Mouse (Mus musculus) lung, postnatal 25 days (tissue): ENCODE data around the gene 4931429L15Rik.
"Not testable (repeated sequence)": the region's sequence is repeated elsewhere in the genome, so short reads cannot be mapped to it uniquely, and the experiment has no call there.

Experiments used
- DNase-seq: peaks from one replicate; pipeline ENCODE4 v3.0.0; 2022; ENCODE audit warnings: low spot score

Gene 4931429L15Rik

DNA sequence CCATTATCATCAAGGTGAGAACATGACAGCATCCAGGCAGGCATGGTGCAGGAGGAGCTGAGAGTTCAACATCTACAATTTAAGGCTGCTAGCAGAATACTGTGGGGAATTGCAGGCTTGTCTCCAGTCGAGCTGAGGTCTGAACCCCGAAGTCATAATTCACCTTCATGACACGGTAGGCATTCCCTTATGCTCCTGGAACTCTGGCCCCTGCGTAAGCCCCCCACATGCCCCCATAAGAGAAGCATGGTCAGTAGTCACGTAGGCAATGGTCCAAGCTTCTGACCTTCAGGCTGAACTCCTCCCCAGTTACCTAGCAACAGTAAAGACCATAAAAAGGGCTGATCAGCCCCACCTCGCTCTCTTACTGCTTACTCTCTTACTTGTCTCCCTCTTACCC is at the start of gene 4931429L15Rik:
TSS of gene 4931429L15Rik (minus strand) at position 101 of the 400 bp plus-strand sequence.
- DNase-seq: not testable (repeated sequence)

DNA sequence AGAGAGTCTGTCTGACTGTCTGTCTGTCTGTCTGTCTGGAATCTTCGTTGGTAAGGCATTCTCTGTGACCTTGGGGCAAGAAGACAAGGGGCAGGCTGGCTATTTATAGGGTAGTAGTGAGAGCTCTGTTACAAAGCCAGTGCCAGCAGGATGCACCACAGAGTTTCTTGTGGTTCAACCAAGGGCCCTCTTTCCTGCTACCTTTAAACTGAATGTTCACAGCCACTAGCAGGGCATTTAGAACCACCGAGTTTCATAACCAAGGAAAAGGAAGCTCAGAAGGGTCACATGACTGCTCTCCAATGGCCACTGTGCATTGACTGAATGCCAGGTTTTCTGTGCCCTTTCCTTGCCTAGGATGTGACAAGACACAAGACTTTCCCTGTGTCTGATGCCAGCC is 42.7 kb upstream of the 4931429L15Rik start:
- no peak for DNase-seq

DNA sequence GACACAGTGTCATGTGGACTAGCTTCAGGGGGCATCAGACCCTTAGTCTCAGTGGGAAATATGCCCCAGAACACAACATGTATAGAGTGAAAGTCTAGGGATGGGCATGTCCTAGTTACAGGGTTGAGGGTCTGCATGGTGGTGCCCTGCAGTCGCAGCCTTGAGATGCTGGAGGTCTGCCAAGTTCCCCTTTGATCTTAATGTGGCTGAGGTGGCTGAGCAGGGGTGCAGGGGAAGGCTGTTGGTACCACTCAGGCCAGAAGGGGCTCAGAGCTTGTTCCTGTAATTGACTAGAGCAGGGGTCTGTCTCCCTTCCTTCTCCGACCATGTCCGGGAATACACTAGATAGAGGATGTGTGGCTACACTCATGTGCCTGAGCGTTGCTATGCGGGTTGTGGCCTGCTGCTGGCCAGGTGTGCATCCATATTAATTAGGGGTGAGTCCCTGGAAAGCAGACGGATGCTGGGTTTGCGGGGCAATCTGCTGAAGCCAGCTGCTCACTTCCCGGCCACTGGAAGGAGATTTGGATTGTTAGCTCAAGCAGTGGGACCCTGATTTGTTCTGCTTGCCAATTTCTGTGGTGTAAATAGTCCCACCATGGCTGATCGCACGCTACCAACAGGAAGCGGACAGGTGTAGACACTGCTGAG is 41.8 kb upstream of the 4931429L15Rik start:
- DNase-seq: no peak

DNA sequence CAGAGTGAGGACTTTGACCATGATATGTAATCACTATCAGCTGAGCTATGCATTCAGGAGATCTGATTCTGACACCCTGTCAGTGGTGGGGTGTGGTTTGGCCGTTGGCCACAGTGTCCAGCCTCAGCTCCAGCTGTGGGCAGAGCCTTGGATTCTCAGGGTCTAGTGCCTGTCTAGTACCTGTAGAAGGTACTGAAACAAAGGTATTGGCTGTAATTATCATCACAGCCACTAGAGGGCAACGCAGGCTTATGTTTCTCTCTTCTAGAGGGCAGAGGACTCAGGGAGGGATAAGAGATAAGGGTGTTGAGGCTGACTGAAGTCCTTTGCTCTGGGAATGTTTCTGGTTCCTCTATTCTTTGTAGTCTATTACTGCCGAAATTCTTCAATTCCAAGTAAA is 34.2 kb upstream of the 4931429L15Rik start:
- DNase-seq: peak; percentile 50

DNA sequence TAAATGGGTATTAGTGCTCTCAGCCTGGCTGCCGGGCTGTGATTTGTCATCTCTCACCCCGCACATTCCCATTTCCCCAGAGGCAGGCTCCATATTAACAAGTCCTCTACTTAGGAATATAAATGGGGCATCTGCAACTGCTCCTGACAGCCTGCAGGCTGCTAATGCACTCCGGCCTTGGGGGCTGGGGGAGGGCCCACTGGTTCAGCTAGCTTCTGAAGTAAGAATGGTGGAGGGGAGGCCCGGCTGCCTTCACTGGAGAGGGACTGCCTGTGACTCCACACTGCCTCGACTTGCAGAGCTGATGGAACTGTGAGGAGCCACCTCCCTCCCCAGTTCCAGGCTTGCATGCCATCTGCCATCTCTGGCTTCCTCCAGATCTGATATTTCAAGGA is 33.5 kb upstream of the 4931429L15Rik start:
- no peak for DNase-seq

DNA sequence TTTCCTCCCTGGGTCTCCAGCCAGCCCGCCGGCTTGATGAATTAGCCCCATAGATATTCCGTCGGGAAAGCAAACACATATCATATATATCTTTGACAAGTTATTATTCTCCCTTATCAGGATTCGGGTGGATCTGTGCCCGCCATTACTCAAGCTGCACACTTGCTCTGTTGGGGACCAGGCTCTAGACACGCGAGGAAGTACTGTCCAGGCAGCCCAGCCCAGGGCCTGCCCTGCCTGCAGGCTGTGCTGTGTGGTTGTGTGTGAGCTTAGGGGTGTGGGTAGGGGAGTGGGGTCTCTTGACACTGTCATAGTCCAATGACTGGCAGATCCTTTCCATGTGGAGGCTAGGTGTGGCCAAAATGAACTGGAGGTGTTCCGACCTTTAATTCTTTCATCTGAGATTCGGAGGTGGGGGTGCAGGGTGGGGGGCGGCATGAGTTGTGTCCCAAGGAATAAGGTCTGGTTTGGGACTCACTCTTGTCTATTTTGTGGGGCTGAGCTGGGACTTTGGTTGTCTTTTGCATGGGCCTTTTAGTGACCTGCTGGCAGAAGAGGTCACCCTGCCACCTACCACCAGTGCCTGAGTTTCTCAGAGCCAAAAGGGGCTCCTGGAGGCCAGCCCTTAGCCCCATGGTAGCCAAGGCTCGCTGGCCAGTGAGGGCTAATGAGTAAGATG is 33.0 kb upstream of the 4931429L15Rik start:
- DNase-seq: no peak

DNA sequence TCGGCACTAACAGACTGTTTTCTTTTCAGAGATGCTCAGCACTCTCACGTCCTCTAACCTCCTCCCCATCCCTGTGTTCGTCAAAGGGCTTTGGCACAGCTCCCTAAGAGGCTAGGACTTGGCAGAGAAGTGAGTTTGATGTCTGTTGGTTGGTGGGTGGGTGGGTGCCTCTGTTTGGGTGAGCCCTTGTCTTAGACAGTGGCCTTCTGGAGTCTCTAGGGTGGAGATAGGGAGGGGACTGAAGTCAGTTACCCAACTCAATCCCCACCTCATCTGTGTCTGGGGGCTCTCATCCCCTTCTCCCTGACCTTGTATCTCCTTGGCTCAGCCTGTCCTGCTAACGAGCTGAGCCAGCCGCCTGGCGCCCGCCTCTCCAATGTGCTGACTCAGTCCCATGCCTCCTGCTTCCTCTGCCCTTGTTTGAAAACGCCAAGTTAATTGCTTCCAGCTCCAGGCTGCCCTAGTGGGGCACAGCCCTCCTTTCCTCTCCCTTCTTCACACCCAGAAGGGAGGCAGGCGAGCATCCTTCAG is 30.7 kb upstream of the 4931429L15Rik start:
- no peak for DNase-seq

DNA sequence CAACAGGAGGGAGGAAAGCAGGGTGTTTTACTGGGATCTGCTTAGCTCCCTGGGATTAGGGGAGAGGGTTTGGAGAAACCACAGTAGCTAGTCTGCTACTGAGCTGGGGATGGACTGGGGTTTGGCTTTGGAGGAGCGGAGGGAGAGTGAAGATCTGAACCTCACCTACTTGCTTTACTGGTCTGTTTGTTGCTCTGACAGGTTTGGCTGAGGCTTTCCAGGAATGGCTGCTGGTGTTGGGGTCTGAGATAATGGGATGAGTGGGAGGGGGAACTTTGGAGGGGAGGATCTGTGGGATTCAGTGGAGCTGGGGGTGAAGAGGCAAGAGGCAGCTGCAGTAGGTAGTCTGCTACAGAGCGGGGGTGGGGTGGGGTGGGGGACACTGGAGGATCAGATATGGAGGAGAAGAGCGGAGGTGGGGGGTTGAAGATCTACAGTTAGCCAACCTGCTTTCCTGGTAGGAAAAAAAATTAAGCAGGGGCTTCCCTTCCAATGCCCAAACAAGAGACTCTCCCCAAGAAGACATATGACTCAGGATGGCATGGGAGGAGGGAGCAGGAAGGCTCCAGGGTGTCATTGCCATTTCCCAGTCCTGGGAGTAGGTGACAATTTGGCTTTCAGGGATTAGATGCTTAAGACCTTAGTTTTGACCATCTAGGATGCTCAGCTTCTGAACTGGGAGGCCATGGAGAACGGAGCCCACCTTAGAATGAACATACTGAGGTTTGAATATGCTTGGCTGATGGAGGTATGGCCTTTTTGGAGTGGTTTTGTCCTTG is 26.3 kb upstream of the 4931429L15Rik start:
- DNase-seq: no peak

DNA sequence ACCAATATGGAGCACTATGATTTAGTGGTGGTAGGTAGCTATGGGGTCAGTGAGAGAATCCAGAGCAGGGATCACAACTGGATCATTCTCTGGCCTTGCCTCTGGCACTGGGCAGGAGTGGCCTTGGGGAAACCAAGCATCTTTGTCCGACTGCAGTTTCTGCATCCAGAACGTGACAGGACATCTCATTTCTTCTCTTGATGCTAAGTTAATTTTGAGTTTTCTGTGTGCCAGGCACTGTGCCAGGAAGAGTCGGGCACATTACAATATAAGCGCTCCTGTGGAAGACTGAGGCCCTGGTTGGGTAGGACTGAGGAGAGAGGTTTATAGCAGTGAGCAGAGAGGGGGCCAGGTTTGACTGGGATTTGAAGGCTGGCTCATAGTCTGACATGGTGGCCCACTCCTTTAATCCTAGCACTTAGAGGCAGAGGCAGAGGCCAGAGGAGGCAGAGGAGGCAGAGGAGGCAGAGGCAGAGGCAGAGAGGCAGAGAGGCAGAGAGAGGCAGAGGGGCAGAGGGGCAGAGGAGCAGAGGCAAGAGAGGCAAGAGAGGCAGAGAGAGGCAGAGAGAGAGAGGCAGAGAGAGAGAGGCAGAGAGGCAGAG is 19.4 kb upstream of the 4931429L15Rik start:
- no peak for DNase-seq

DNA sequence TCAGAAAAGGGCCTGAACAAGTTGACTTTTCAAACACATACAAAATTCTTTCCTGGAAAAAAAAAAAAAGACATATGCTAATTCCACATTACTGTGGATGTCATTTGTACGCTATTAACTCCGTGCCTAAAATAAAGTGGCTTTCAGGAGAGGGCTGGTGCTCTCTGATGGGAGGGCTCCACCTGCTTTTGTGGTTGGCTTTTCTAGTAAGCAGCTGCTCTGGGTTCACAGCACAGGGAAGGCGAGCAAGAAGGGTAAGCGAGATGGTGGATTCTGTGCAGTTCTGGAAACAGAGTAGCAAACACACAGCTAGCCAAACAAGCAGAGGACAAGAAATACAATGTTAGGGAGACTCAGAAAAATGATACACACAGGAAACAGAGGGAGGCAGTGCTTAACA is 18.6 kb upstream of the 4931429L15Rik start:
- no peak for DNase-seq

DNA sequence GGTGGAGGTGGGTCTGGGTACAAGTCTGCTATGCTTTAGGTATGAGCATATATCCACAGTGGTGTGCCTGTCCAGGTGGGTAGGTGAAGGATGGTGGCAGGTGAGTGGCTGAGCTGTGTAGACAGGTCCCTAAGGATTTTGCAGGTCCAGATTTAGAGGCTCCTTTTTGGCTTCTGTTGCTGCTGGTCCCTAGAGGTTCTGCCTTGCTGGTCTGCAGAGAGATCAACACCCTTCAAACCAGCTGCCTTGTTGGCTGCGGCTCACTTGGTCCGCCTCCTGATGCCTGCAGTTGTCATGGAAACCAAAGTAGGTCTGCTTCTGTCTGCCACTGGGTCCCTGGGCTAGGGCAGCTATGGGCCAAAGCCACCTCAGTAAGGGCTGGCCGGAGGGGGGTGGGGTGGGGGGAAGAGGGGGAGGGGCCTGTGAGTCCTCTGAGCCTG is 18.1 kb upstream of the 4931429L15Rik start:
- no peak for DNase-seq

DNA sequence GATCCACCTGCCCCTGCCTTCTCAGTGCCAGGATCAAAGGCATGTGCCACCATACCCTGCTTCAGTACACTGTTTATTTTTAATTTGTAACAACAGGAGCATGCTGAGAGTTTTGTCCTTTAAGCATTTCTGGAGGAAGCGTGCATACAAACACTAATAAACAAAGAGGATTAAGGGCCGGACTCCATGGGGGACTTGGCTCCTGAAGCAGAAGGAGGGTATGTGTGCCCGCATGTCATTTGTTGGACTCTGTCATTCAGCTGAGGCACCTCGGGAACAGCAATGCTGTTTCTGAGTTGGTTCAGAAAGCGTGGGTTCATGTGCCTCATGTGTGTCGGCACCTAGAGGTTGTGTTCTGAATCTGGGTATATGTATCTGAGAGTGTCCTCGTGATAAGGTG is 17.5 kb upstream of the 4931429L15Rik start:
- DNase-seq: no peak

DNA sequence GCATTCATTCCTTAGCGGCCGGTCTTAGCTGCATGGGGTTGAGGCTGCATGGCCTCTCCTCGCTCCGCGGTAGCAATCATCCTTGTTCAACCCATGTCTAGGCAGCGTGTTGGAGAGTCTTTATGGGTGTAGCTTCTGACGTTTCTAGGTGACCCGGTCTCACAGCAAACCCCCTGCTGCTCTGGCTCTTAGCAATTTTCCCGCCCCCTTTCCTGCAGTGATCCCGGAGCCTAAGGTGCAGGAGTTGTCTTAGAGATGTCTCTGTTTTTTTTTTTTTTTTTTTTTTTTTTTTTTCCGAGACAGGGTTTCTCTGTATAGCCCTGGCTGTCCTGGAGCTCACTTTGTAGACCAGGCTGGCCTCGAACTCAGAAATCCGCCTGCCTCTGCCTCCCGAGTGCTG is 16.5 kb upstream of the 4931429L15Rik start:
- DNase-seq: not testable (repeated sequence)

DNA sequence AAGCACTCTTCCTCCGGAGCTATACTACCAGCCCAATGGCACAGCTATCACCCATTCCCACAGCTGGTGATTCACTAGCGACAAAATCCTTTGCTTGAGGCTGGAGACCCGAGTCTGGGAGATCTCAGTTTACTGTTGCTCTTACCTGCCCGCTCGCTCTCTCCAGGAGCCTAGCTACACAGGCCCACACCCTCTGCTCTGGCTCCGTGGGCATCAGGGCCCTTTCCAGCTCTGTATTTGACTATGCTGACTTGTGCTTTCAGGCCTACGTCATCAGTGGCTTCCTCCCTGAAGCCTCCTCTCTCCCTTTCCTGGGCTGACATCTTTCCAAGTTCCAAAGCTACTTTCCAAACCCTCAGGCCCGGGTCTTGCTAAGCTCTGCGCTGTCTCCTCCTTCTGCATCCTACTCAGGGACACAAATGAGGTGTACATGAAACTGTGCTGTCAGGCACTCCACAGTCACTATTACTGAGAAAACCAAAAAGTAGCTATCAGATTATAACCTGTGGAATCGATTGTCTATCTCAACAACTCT is 15.7 kb upstream of the 4931429L15Rik start:
- no peak for DNase-seq

DNA sequence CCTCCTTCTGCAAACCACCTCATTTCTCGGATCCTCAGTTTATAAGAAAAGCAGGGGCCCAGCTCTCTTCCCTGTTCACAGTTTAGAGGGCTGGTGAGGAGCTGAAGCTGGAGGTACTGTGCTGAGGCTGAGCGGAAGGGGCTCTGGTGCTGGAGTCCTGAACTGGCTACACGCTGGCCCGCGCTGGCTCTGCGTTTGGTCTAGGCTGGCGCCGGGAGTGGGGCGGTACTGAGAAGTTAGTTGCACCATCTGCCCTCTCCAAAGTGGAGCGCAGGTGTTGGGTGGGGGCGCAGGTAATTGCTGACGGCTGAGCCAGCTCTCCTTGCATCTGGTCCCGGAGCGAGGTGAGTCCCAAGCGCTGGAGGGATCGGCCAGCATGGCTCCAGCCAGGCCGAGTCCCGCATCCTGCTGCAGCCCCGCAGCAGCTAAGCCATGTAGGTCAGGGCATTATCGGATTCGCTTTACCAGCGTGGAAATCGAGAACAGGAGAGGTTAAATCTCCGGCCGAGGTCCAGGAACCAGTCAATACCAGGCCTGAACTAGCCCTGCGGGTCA is 14.8 kb upstream of the 4931429L15Rik start:
- no peak for DNase-seq

DNA sequence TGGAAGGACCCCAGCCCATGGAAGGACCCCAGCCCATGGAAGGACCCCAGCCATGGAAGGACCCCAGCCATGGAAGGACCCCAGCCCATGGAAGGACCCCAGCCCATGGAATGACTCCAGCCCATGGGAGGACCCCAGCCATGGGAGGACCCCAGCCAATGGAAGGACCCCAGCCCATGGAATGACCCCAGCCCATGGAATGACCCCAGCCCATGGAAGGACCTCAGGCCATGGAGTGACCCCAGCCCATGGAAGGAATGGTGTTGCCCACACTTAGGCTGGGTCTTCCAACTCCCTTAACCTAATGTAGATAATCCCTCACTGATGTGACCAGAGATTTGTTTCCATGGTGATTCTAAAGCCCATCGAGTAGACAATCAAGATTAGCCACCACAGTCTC is 11.5 kb upstream of the 4931429L15Rik start:
- no peak for DNase-seq

DNA sequence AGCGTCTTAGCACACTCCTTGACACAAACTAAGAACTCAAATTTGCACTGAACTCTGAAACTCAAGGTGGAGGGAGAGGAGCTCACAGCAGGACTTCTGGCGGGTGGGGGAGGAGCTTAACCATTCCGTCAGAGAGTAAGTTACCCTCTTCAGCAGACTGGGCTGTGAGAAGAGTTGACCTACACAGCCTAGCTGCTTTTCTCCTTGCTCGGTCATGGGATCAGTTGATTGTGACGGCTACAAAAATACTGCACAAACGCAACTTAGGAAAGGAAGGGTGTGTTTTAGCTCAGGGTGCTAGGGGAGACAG is 10.8 kb upstream of the 4931429L15Rik start:
- no peak for DNase-seq

DNA sequence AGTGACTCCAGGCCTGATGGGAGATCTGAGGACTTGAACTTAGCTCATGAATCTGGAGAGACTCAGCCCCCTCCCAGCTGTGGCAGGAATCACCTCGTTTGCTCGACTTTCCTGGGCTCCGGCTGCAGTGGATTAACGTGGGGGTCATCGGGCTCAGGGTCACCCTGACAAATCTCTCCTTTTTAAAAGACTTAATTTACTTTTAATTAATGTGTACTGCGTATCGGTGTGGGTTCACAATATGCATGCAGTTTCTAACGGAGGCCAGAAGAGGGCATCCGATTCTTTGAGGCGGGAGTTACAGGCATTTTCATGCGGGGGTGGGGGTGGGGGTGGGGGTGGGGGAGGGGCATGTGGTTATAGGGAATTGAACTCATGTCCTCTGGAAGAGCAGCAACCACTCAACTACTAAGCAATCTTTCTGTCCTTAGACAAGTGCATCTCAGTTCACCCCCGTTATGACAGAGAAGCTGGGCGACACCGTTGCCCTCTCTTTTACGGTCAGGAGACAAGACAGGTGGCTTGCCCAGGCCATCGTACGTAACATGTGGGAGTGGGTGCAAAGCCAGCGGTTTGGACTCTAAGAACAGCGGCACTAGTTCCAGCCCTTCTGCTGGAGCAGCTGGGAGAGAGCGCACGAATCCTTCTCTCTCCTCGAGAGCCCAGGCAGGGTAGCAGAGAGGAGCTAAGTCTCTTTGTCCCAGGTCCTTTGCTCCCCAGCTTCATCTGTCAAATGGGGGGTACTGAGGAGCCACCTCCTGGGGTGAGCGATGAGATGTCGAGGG is 10.2 kb upstream of the 4931429L15Rik start:
- no peak for DNase-seq

DNA sequence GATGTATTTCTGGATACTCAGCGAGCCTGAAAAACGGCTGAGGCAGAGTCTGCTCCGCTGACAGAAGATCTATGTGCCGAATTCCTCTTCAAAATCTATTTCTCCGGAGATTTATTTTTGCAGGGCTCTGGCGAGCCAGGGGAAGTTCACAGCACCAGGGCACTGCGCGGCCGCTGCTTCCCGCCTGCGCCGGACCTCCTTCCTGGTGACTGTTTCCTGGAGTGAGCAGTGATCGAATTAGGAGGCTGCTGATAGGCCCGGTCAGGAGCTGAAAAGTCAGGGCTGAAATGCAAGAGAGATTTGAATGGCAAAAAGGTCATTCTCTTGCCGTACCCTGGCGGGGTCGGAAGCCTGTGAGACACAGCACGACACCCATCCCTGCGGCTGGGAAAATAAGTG is 9.5 kb upstream of the 4931429L15Rik start:
- no peak for DNase-seq

DNA sequence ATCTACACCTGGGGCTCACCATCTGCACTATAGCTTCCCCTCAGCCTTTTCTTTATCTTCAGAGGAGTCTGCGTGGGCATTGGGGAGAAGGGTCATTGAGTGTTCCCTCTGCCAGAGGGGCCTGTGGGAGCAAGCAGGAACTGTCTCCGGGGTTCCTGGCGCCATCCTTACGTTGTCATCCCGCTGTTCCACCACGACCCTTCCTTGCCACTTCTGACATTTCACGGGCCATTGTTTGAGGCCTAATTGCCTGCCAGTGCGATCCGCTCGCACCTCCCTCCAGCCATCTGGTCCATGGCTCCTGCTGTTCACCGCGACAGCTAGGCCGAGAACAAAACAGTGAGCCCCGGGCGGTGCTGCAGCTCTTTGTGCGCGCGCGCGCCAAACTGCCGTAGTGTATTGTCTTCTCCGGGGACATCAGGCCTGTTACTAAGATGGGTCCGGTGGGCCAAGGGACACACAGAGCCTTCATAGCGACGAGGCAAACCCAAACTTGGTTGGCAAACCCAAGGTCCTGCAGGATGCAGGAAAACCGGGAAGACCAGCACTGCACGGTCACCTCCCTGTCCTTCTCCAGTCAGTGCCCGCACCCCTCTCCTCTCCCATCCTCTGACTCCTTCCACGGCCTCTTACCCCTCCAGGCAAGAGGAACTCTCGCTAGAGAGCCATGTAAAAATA is 8.9 kb upstream of the 4931429L15Rik start:
- DNase-seq: no peak
